Mouse (Mus musculus) T-helper 17 cell (primary cell): ENCODE measurements at regions not wholly inside any gene's neighbourhood (a gene's known extent, or its start where the extent isn't known, plus 50 kb on each side); places are given as distances from the start of the nearest gene placed in this dataset.

Experiments used
- in situ Hi-C, 2 experiments: fragments of 300-600 bp; cut with MboI, MseI; formaldehyde crosslinking; loops; 1 replicate in 1 of 2; 2 replicates in 1 of 2; pipeline ENCODE4 v1.15.1; 2025; ENCODE audit warnings: high pct_unique_total_duplicates in 2 of 2

- in situ Hi-C loops, result no loop called here
Observed at GRCm38 (mm10) chr19:32881443-32881842, 124.1 kb downstream of the Pten start.

DNA sequence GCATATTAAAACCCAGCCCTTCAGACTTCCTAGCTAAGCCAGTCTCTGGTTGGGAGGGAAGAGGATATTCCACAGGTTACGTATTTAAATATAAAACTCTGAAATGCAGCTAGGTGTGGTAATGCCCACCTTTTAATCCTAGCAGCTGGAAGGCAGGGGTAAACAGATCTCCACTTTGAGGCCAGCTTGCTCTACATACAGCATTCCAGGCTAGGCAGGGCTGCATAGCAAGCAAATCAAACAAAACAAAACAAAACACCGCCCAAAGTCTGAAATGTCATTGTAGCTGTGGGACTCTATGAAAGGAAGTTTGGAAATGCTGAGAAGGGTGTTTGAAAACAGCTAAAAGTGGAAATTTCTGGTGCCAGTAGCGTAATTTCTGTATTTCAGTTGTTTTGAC lies 127.0 kb downstream of the Pten start:
- in situ Hi-C loops, result no loop called here

DNA sequence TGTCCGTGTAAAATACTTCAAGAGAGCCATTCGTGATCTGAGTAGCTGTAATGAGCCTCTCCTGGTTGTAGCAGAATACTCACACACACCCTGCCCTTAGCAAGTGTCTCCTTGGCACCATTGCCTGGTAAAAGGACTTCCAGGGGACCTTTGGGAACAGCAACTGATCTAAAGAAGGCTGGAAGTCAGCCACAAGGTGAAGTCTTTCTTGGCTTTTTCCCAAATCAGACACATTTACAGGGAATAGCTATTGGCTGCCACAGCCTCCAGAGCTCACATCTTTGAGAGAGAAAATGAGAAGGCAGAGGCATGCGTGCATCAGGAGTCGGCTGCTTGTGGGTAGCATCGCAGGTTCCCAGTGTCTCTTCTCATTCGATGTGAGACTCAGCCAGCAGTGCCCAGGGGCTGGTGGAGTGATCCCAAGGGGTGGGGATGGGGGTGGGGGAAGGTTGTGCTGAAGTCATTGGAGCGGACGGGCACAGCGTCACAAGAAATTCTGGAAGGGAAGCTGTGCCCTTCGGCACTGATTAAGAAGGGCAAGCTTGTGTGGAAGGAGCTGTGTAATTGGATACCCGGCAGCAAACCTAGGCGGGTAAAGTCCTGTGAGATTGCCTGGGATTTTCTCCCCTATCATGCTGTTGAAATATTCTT lies 128.3 kb downstream of the Pten start:
- in situ Hi-C loops, result no loop called here

- in situ Hi-C loops, result no loop called here
Observed at GRCm38 (mm10) chr19:32887190-32887589, 129.9 kb downstream of the Pten start.

GRCm38 (mm10) chr19:32888616-32889305 lies 131.5 kb downstream of the Pten start:
- in situ Hi-C loops, result no loop called here

DNA sequence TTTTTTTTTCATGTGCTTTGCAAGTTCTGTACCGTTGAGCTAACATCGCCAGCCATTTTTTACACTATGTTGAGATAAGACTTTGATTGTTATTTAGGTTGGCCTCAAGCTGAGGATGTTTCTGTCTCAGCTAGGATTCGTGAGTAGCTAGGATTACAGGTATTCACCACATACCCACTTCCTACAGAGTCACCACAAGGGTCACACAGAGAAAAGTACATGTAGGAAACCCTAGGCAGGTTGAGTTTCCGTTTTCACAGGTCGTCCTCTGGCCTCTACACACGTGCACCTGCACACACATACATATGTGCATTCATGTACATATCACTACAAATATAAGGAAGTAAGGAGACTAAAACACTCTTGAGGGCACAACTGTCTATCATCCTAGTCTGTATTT lies 133.5 kb downstream of the Pten start:
- in situ Hi-C loops, result no loop called here

DNA sequence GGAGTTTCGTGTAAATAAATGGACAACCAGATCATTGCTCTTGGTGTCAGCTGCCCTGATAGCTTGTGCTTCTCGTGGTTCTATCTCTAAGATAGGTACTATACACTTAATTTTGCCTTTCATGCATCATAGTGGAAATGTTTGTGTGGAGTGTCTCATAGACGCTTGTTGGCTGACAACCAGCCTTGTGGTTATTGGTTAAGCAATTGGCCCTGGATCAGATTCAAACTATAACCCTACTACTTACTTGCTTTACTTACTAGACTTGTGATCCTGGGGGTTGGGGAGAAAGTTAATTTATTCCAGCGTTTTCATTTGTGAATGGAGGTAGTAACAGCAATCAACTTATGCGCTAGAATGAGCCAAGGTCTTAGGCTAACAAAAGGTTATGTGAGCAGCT lies 135.2 kb downstream of the Pten start:
- in situ Hi-C loops, result no loop called here

DNA sequence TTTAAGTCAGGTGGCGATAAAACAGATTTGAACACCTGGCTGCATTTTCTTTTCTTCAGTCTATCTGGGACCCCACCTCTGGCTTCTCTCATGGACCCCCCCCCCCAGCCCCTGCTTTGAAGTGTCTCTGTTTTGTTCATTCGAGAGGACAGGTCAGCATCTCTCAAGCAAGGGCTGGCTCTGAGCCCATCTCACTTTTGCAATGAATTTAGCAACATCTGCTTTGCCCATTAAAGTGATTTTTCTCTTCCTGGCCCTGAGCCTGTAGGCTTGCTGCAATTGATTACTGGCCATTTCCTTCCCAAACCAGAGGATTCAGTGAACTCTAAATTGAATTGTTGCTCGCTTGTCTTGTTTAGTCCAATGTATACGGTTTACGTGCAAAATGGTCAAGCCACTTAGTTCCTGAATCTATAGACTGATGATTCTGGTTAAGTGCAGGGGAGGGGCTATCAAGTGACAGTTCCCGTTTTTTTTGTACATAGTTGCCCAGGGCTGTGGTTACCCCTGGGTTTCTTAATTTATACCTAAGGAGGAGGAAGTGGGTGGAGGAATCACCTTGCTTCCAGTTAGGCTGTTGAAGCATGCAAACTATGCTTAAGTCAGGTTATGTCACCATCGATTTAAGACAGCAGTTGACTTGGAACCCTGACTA lies 146.3 kb downstream of the Pten start:
- in situ Hi-C loops, result no loop called here

GRCm38 (mm10) chr19:32904517-32904916 lies 147.2 kb downstream of the Pten start:
- in situ Hi-C loops, result no loop called here

GRCm38 (mm10) chr19:32905901-32906431 lies 148.7 kb downstream of the Pten start:
- in situ Hi-C loops, result no loop called here

DNA sequence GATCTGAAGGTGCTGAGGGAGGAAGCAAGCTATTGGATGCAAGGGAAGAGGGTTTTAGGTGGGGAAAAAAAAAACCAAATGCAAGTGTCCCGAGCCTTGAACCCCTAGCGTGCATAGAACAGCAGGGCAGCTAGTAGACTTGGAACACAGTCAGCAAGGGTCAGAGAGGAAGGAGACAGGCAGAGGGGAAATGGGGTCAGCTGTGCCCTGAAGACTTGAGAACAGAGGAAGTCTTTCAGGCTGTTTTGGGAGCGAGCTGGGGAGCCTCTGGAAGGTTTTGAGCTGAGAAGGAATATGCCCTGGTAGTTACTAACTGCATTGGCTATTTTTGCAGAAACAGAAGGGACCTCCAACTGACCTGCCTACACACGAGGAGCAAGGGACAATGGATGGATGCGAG lies 149.5 kb downstream of the Pten start:
- in situ Hi-C loops, result no loop called here

DNA sequence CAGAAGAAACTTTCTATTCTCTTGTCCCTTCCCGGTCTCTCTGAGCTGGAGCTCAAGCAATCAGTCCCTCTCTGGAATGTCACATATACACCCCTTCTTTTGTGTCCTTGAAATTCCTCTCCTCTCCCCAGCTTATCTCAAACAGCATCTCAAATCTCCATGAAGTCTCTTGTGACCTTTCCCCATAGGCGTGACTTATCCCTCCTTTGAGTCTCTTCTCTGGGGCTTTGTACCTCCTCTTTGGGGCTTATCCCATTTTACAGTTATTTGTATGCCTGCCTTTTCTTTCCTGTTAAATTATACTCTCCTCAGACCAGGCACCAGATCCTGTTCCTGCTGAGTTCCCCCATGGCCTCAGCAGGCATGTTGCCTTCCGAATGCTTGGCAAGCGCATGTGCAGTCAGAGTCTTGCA lies 152.8 kb downstream of the Pten start:
- in situ Hi-C loops, result no loop called here

- in situ Hi-C loops, result no loop called here
Observed at GRCm38 (mm10) chr19:32912323-32912722, 155.0 kb downstream of the Pten start.

DNA sequence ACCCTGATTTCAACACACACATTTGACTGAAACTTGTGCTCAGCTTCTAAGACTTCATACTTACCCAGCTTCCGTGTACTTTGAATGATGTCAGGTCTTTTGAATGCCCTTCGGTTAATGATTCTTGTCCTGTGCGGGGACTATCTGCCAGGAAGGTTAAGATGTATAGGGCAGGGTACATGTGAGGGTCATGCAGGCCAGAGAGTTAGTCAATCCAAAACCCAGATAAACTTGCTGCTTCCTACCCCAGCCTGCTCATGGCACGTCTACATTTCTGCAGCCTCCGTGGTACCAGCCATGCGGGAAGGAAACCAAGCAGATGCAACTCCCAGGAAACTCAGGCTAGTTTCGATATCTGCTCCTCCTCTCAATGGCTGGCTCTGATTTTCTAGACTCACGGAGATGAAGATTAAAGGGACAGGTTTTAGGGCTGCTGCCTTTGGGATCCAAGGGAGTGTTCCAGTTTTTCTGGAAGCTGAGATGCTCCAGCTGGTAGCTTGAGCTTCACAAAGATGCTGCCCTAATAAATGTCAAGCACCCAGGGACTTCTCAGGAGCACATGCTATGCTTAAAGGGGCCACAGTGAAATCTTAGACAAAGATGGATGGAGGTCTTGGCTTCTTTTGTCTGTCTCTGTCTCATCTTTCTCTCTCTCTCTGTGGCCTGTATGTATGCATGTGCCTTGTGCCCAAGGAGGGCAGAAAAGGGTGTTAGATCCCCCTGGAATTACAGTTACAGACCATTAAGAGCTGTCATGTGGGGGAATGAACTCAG lies 159.4 kb downstream of the Pten start:
- in situ Hi-C loops, result no loop called here

DNA sequence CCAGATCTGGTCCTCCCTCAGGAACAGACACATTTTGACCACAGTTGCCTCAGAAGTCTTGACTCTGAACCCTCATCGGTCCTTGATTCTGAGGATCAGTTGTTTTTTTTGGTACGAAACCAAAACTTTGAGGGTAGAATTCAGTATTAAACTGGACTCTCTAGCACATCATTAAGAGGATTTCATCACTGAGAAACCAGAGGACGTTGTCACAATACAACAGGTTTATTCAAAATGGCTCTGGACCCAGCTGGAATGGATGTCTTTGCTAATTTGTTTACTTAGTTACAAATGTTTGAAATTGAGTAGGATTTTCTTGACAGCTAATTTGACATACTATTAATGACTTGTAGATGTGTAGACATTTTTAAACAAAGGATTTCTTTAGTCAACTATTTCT lies 163.7 kb downstream of the Pten start:
- in situ Hi-C loops, result no loop called here

DNA sequence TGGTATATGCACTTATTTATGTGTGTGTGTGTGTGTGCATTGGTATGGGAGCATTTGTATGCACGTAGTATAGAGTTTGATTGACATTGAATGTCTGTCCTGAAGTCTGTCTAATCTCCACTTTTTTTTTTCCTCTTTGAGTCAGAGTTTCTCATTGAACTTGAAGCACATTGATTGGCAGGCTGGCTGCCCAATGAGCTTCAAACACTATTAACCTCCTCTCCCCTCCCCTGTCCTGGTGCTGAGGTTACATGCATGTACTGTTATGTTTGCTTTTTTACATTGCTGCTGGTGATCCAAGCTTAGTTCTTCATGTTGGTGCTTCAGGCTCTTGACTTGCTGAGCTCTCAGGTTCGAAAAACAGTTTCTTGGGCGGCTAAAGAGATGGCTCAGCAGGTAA lies 166.6 kb downstream of the Pten start:
- in situ Hi-C loops, result no loop called here

- in situ Hi-C loops, result no loop called here
Observed at GRCm38 (mm10) chr19:32925628-32926505, 168.6 kb downstream of the Pten start.

DNA sequence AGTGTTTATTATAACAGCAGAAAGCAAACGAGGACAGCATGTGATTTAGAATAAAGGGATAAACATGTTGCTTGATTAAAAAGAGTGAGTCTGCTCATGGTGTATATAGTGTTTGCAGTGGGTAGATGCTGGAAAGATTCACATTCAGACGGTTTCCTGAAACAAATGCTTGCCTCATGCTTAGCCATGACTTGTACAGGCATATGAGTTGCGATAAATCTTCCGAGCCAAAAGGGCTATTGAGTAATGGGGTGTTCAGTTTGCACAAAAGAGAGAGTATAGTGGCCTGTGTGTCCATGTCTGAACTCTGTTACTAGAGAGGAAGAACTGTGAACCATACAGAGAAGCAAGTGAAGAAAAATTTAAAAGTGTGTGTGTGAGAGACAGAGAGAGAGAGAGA lies 169.3 kb downstream of the Pten start:
- in situ Hi-C loops, result no loop called here

DNA sequence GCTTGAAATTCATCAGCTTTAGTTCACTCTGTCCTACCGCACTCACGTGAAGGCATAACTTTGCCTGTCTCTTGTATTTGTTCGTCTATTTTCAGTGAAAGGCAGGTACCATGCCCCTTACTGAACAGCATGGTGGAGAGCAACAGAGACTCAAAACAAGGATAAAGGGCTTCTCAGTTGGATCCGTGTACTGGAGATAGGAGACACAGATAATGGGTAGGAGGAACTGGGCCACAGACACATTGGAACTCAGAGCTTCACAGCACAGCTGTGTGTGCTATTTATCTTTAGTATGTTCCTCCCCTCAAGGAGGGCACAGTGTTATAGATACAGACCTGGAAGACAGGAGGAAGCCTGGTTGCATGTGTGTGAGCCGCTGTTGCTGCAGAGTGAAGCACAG lies 176.4 kb downstream of the Pten start:
- in situ Hi-C loops, result no loop called here

DNA sequence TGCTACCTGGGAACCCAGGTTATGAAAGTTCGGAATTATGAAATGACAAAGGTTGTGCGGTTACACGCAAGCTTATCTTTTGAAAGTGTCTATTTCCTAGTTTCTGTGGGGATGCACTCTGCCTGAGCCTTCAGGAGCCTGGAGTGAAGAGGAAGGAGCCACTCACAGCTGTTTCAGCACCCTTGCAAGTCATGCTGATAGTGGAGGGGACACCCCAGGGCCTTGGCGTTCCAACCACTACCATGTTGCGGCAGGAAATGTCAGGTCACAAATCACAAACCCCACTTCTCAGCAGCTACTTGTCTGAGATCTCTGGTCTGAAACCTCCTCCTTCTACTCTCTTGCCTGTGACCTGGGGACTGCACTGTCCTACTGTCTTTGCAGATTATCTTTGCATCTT lies 178.3 kb downstream of the Pten start:
- in situ Hi-C loops, result no loop called here

GRCm38 (mm10) chr19:32937591-32937990 lies 180.3 kb downstream of the Pten start:
- in situ Hi-C loops, result no loop called here
